Mouse (Mus musculus) ES-E14 (cell line): Measurements from ENCODE around the gene Zfp786. TPM values are rescaled to one million over a fixed set of nuclear protein-coding genes. Genes with fewer than 3 reads are reported as not detected.

ENCODE experiments used
- DNase-seq: peaks from one replicate; pipeline ENCODE4 v3.0.0-alpha.2; 2013; ENCODE audit warnings: low read depth, low spot score
- H3K27ac ChIP-seq: 2 replicates; pipeline ENCODE4 v1.5.1; 2012; ENCODE audit warnings: low read depth, mild to moderate bottlenecking, low read length, moderate library complexity, mixed read lengths; ENCODE audit not compliant: poor library complexity, insufficient read depth, severe bottlenecking
- H3K36me3 ChIP-seq: 2 replicates; pipeline ENCODE4 v1.6.1; 2012; ENCODE audit warnings: mild to moderate bottlenecking, low read length, moderate library complexity, mixed read lengths; ENCODE audit not compliant: control insufficient read depth, poor library complexity, insufficient read depth, severe bottlenecking
- H3K4me1 ChIP-seq, 2 experiments: fragments of 150-350 bp in 1 of 2; sonication (generic) in 1 of 2; 2 replicates each; pipeline ENCODE4 v1.6.1; 2012; ENCODE audit warnings: low read length in 2 of 2, mild to moderate bottlenecking in 1 of 2, mixed read lengths in 1 of 2; ENCODE audit not compliant: control insufficient read depth in 2 of 2, insufficient read depth in 2 of 2, poor library complexity in 1 of 2
- H3K4me3 ChIP-seq, 2 experiments: fragments of 150-350 bp in 1 of 2; sonication (generic) in 1 of 2; 2 replicates each; pipeline ENCODE4 v1.5.1; 2012; ENCODE audit warnings: low read length in 2 of 2, low read depth in 1 of 2, mild to moderate bottlenecking in 1 of 2, mixed read lengths in 1 of 2; ENCODE audit not compliant: insufficient read depth in 1 of 2, poor library complexity in 1 of 2, severe bottlenecking in 1 of 2
- H3K9ac ChIP-seq: 2 replicates; pipeline ENCODE4 v1.6.1; 2012; ENCODE audit warnings: low read depth, mild to moderate bottlenecking, low read length, mixed read lengths; ENCODE audit not compliant: poor library complexity, insufficient read depth, severe bottlenecking
- H3K9me3 ChIP-seq: fragments of 150-350 bp; sonication (generic); 2 replicates; pipeline ENCODE4 v1.6.1; 2012; ENCODE audit warnings: low read depth, mild to moderate bottlenecking, low read length; ENCODE audit not compliant: control insufficient read depth, insufficient read depth
- CHD2 ChIP-seq: IDR thresholded peaks from 2 replicates; pipeline ENCODE4 v1.6.1; 2014; ENCODE audit warnings: mild to moderate bottlenecking, low read depth, low read length, inconsistent platforms
- HCFC1 ChIP-seq: IDR thresholded peaks from 2 replicates; pipeline ENCODE4 v1.6.1; 2012; ENCODE audit warnings: low read length, inconsistent platforms, borderline replicate concordance; ENCODE audit not compliant: insufficient read depth
- MAFK ChIP-seq: IDR thresholded peaks from 2 replicates; pipeline ENCODE4 v1.6.1; 2014; ENCODE audit warnings: mild to moderate bottlenecking, low read depth, low read length, inconsistent platforms; ENCODE audit not compliant: insufficient read depth
- ZC3H11A ChIP-seq: IDR thresholded peaks from 2 replicates; pipeline ENCODE4 v1.6.1; 2012; ENCODE audit warnings: low read depth, mild to moderate bottlenecking, inconsistent platforms, low read length, borderline replicate concordance
- ZNF384 ChIP-seq: IDR thresholded peaks from 2 replicates; pipeline ENCODE4 v1.6.1; 2012; ENCODE audit warnings: low read depth, low read length, inconsistent platforms
- in situ Hi-C, 2 experiments: fragments of 600-800 bp; cut with MboI; formaldehyde crosslinking; loops; one replicate each; pipeline ENCODE4 v1.15.1; 2025; ENCODE audit warnings: low sequenced_read_pairs in 2 of 2, inconsistent platforms in 1 of 2; ENCODE audit not compliant: unreplicated experiment in 2 of 2
- total RNA-seq: library from RNA; depleted of rRNA; stranded (reverse); fragments of 300-350 nt; gene quantifications from 2 replicates; pipeline ENCODE4 v1.2.3, GENCODE M21; 2012

Zfp786 gene
- total RNA-seq, 1 experiment: 2.0 TPM

- no peak overlapping the region for H3K27ac ChIP-seq
- TF ChIP-seq CHD2: no peak
- no peak for TF ChIP-seq MAFK
- no peak for TF ChIP-seq ZC3H11A
- TF ChIP-seq HCFC1: no peak
- no peak for TF ChIP-seq ZNF384
These were observed 3.2 kb downstream of the Zfp786 start for GRCm38 (mm10) chr6:47827462-47827861.

GRCm38 (mm10) chr6:47824241-47824640 is 6.4 kb downstream of the Zfp786 start:
- H3K4me3 ChIP-seq: peak overlapping the region in 1 of 2 experiments; percentile 32; a peak in 2 of 4 replicates
- 0 out of 2 replicates have a peak overlapping the region, but pooled peaks have one; percentile 27 for H3K9ac ChIP-seq
- DNase-seq: no peak
- in situ Hi-C loops: no loop called here
- TF ChIP-seq MAFK: peak; percentile 83
- TF ChIP-seq ZC3H11A: no peak
- H3K4me1 ChIP-seq: peaks cover 6 to 22% of the 10 kb centered on the region in 2 experiments
- H3K27ac ChIP-seq: no peak overlapping the region
- no peaks in the 10 kb centered on the region for H3K36me3 ChIP-seq
- no peaks in the 10 kb centered on the region for H3K9me3 ChIP-seq

More at GRCm38 (mm10) chr6:47827462-47827861, 3.2 kb downstream of the Zfp786 start:
- H3K4me3 ChIP-seq: no peak overlapping the region
- in situ Hi-C loops: no loop called here
- no peaks in the 10 kb centered on the region for H3K36me3 ChIP-seq
- no peaks in the 10 kb centered on the region for H3K9me3 ChIP-seq
- H3K9ac ChIP-seq: no peak overlapping the region
- no peak for DNase-seq
- H3K4me1 ChIP-seq: peaks cover 11 to 15% of the 10 kb centered on the region in 2 experiments

DNA sequence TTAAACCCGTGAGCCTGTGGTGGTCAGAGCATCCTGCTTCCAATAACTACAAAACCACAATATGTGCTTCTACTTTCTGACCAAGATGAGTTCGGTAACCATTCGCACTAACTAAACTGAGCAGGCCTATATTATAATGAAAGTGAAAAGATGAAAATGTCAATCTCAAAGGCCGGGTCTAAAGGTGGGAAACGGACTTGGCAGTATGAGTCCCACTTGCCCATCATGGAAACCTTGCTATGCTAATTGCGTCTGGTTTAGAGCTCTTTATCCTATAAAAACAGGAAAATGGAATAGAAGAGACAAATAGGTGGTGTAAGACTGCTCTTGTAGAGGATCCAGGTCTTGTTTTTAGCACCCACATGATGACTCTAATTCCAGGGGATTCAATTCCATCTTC is 8.9 kb downstream of the Zfp786 start:
- Histone ChIP-seq H3K4me1 (peaks cover 6 to 22% of the 10 kb centered on the region in 2 experiments), H3K9me3 (no peaks in the 10 kb centered on the region), H3K4me3 (no peak overlapping the region), H3K9ac (no peak overlapping the region), H3K27ac (no peak overlapping the region), H3K36me3 (no peaks in the 10 kb centered on the region)
- TF ChIP-seq ZC3H11A (no peak), CHD2 (no peak), MAFK (no peak), ZNF384 (no peak), HCFC1 (no peak)
- no peak for DNase-seq
- in situ Hi-C loops: no loop called here

DNA sequence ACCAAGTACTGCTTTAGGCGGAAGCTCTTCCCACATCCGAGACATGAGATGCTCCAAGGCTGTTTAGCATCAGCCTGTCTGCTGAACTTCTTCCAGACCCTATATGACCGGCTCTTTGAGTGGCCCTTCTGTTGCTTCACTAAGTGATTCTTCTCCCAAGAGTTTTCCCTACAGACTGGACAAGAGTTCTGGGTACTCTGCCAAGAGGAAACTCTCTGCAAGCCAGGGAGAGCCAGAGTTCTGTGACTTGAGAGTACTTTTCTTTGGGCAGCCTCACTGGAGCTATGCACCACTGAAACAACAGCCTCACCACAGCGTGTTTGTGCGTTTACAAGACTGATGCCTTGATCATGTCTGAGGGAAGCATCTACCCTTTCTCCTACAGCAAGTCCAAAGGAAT is 9.4 kb downstream of the Zfp786 start:
- H3K4me1 ChIP-seq: peaks cover 6 to 22% of the 10 kb centered on the region in 2 experiments
- H3K4me3 ChIP-seq: no peak overlapping the region
- H3K9me3 ChIP-seq: no peaks in the 10 kb centered on the region
- H3K27ac ChIP-seq: no peak overlapping the region
- no peak overlapping the region for H3K9ac ChIP-seq
- DNase-seq: no peak
- in situ Hi-C loops: no loop called here
- TF ChIP-seq MAFK: no peak
- TF ChIP-seq HCFC1: no peak
- no peak for TF ChIP-seq ZC3H11A
- no peak for TF ChIP-seq CHD2
- TF ChIP-seq ZNF384: no peak
- no peaks in the 10 kb centered on the region for H3K36me3 ChIP-seq

DNA sequence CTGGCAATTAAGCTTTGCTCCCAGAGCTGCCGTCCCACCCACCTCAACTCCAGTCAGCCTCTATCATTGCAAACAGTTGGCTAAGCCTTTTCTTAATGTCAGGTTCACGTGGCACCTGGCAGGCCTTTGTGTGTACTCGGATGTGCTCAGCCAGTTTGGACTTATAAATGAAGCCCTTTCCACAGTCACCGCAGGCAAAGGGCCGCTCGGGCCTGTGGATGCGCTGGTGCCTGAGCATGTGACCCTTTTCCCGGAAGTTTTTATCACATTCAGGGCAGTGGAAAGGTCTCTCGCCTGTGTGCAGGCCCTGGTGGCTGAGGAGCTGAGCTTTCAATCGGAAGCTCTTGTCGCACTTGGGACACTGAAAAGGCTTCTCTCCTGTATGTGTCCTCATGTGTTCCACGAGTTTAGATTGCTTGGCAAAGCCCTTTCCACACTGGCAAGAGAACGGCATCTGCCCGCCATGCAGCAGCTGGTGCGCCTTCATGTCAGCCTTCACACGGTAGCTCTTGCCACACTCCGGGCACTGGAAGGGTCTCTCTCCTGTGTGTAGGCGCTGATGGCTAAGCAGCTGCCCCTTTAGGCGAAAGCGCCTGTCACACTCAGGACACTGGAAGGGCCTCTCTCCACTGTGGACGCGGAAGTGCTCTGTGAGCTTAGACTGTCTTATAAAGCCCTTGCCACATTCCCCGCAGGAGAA is 10.9 kb downstream of the Zfp786 start:
- Histone ChIP-seq H3K36me3 (no peaks in the 10 kb centered on the region), H3K27ac (no peak overlapping the region), H3K4me3 (peak overlapping the region; percentile 14 to 40; a peak in 3 of 4 replicates), H3K9me3 (no peaks in the 10 kb centered on the region), H3K4me1 (peaks cover 5 to 23% of the 10 kb centered on the region in 2 experiments), H3K9ac (peak overlapping the region; percentile 65)
- peak; percentile 31 for DNase-seq
- TF ChIP-seq MAFK (no peak), ZC3H11A (no peak), ZNF384 (no peak), HCFC1 (no peak), CHD2 (no peak)
- in situ Hi-C loops: no loop called here
